Mouse (Mus musculus) CH12.LX (cell line): ENCODE measurements around the gene Iqcd. TPM values are rescaled to one million over a fixed set of nuclear protein-coding genes. Genes with fewer than 3 reads are reported as not detected.

Source experiments
- DNase-seq: peaks from one replicate; pipeline ENCODE4 v3.0.0-alpha.2; 2013; ENCODE audit errors: extremely low read depth
- H3K27ac ChIP-seq: 2 replicates; pipeline ENCODE4 v1.5.1; 2012; ENCODE audit warnings: low read depth, mild to moderate bottlenecking, control low read depth, moderate library complexity; ENCODE audit not compliant: insufficient read depth
- H3K27me3 ChIP-seq: replicated peaks from 2 replicates; pipeline ENCODE3; 2012; ENCODE audit warnings: inconsistent platforms
- H3K36me3 ChIP-seq, 2 experiments: replicated peaks in 1 of 2; 2 replicates each; pipeline versions ENCODE3 to v1.6.1; 2012; ENCODE audit warnings: inconsistent platforms in 1 of 2, low read length in 1 of 2, mild to moderate bottlenecking in 1 of 2, mixed read lengths in 1 of 2, moderate library complexity in 1 of 2; ENCODE audit not compliant: control insufficient read depth in 1 of 2, insufficient read depth in 1 of 2
- H3K4me1 ChIP-seq, 2 experiments: 2 replicates each; pipeline ENCODE4 v1.6.1; 2012; ENCODE audit warnings: inconsistent platforms in 1 of 2, moderate library complexity in 1 of 2; ENCODE audit not compliant: insufficient read depth in 2 of 2, control insufficient read depth in 1 of 2
- H3K4me2 ChIP-seq: 2 replicates; pipeline ENCODE4 v1.6.1; 2012; ENCODE audit warnings: low read depth, mild to moderate bottlenecking, control low read depth; ENCODE audit not compliant: poor library complexity, insufficient read depth, severe bottlenecking
- H3K4me3 ChIP-seq, 3 experiments: fragments of 150-350 bp in 1 of 3; sonication (generic) in 1 of 3; replicated peaks in 1 of 3; 2 replicates each; pipeline versions ENCODE3 to v1.5.1; 2011 to 2012; ENCODE audit warnings: low read depth in 2 of 3, low read length in 2 of 3, mild to moderate bottlenecking in 2 of 3, moderate library complexity in 2 of 3, control low read depth in 1 of 3, improper control_type of control experiment in 1 of 3, inconsistent platforms in 1 of 3, mixed read lengths in 1 of 3; ENCODE audit not compliant: poor library complexity in 1 of 3
- H3K79me2 ChIP-seq: replicated peaks from 2 replicates; pipeline ENCODE4 v1.6.1; 2012; ENCODE audit warnings: mild to moderate bottlenecking, moderate library complexity; ENCODE audit not compliant: control insufficient read depth, poor library complexity, insufficient read depth, severe bottlenecking; ENCODE audit errors: extremely low read depth
- H3K9ac ChIP-seq: 2 replicates; pipeline ENCODE4 v1.6.1; 2012; ENCODE audit warnings: low read depth, mild to moderate bottlenecking, control low read depth, moderate library complexity; ENCODE audit not compliant: insufficient read depth
- H3K9me3 ChIP-seq: replicated peaks from 2 replicates; pipeline ENCODE3; 2012; ENCODE audit warnings: low read length, inconsistent platforms, mixed read lengths
- CHD2 ChIP-seq: IDR thresholded peaks from 2 replicates; pipeline ENCODE4 v1.6.1; 2011; ENCODE audit warnings: low read length, improper control_type of control experiment
- E2F4 ChIP-seq: IDR thresholded peaks from 2 replicates; pipeline ENCODE4 v1.6.1; 2011; ENCODE audit warnings: low read depth, low read length, improper control_type of control experiment; ENCODE audit not compliant: insufficient replicate concordance
- ELF1 ChIP-seq: IDR thresholded peaks from 2 replicates; pipeline ENCODE4 v1.6.1; 2014; ENCODE audit warnings: low read depth, mild to moderate bottlenecking, inconsistent platforms, low read length, improper control_type of control experiment
- EP300 ChIP-seq: IDR thresholded peaks from 2 replicates; pipeline ENCODE4 v1.6.1; 2011; ENCODE audit warnings: low read length, improper control_type of control experiment
- ETS1 ChIP-seq: conservative IDR thresholded peaks from 2 replicates; pipeline ENCODE4 v1.6.1; 2012; ENCODE audit warnings: low read depth, mild to moderate bottlenecking, inconsistent platforms, low read length, improper control_type of control experiment, moderate library complexity
- MAZ ChIP-seq: IDR thresholded peaks from 2 replicates; pipeline ENCODE4 v1.6.1; 2012; ENCODE audit warnings: low read depth, mild to moderate bottlenecking, inconsistent platforms, low read length, improper control_type of control experiment, moderate library complexity
- MXI1 ChIP-seq: IDR thresholded peaks from 2 replicates; pipeline ENCODE4 v1.6.1; 2011; ENCODE audit warnings: mild to moderate bottlenecking, low read depth, low read length, improper control_type of control experiment
- MYC ChIP-seq: IDR thresholded peaks from 2 replicates; pipeline ENCODE4 v1.6.1; 2011; ENCODE audit warnings: low read depth, mild to moderate bottlenecking, improper control_type of control experiment, low read length
- NELFE ChIP-seq: IDR thresholded peaks from 2 replicates; pipeline ENCODE4 v1.6.1; 2011; ENCODE audit warnings: low read depth, low read length, improper control_type of control experiment
- NRF1 ChIP-seq: IDR thresholded peaks from 2 replicates; pipeline ENCODE4 v1.6.1; 2014; ENCODE audit warnings: low read depth, mild to moderate bottlenecking, inconsistent platforms, low read length, improper control_type of control experiment, moderate library complexity
- PAX5 ChIP-seq: IDR thresholded peaks from 2 replicates; pipeline ENCODE4 v1.6.1; 2012; ENCODE audit warnings: low read length, inconsistent platforms, mixed read lengths
- POLR2A ChIP-seq: IDR thresholded peaks from 2 replicates; pipeline ENCODE4 v1.6.1; 2011; ENCODE audit warnings: low read depth, mild to moderate bottlenecking, improper control_type of control experiment, low read length
- TBP ChIP-seq: conservative IDR thresholded peaks from 2 replicates; pipeline ENCODE4 v1.6.1; 2011; ENCODE audit warnings: low read depth, low read length, improper control_type of control experiment
- TCF12 ChIP-seq: IDR thresholded peaks from 2 replicates; pipeline ENCODE4 v1.6.1; 2014; ENCODE audit warnings: low read depth, mild to moderate bottlenecking, inconsistent platforms, low read length, improper control_type of control experiment
- UBTF ChIP-seq: IDR thresholded peaks from 2 replicates; pipeline ENCODE4 v1.6.1; 2012; ENCODE audit warnings: low read depth, mild to moderate bottlenecking, inconsistent platforms, low read length, improper control_type of control experiment, moderate library complexity
- ZMIZ1 ChIP-seq: IDR thresholded peaks from 2 replicates; pipeline ENCODE4 v1.6.1; 2012; ENCODE audit warnings: low read depth, mild to moderate bottlenecking, inconsistent platforms, low read length, improper control_type of control experiment
- ZNF384 ChIP-seq: IDR thresholded peaks from 2 replicates; pipeline ENCODE4 v1.6.1; 2012; ENCODE audit warnings: low read depth, low read length, improper control_type of control experiment, inconsistent platforms
- dilution Hi-C: fragments of 300-500 bp; cut with MboI; formaldehyde crosslinking; loops from 2 replicates; pipeline ENCODE4 v1.14.3; 2020; ENCODE audit warnings: low sequenced_read_pairs; ENCODE audit not compliant: extremely low pct_unique_long_range_greater_than_20kb, extremely low pct_ligation_motif_present
- in situ Hi-C: fragments of 300-500 bp; cut with MboI; formaldehyde crosslinking; loops from 3 replicates; pipeline ENCODE4 v1.14.3; 2019; ENCODE audit warnings: low sequenced_read_pairs, low pct_ligation_motif_present, low pct_unique_long_range_greater_than_20kb, mixed read lengths
- polyA plus RNA-seq: library from polyadenylated mRNA; unstranded; fragments of >175 nt; gene quantifications from 2 replicates; pipeline ENCODE4 v1.2.1, GENCODE M21; 2012; ENCODE audit warnings: low read depth; ENCODE audit not compliant: insufficient read length
- total RNA-seq, 2 experiments: library from RNA; depleted of rRNA; stranded (reverse); fragments of 300-350 nt in 1 of 2; fragments of >200 nt in 1 of 2; gene quantifications; 2 replicates each; pipeline ENCODE4 v1.2.3; 2012 to 2014

The Iqcd gene
- total RNA-seq (2012; rRNA removed) = 0.25 and 0.59 TPM in 2 replicates
- total RNA-seq (2014; rRNA removed) = not detected in 2 replicates
- 0.35 and 0.77 TPM in 2 replicates for polyA plus RNA-seq

DNA sequence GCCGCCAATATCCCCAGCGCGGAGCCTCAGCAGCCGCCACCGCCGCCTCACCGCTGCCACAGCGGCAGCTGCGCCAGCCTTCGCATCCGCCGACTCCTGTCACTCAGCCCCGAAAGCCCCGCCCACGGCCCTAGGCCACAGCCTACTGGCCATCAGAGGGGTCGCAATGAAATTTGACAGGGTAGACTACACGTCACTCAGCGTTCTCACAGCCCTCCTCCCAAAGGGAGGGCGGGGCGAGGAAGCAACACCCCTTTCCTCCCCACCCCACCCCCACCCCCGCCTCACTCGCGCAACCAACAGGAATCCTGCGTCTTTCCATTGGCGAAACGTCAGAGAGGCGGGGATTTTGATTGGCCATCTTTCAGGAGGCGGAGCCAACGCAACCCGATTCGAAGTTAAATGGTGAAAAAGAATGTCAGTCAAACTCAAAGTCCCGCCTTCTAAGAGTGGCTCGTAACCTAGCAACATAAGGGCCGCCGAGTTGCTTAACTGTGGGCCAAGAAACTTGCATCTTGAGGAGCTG lies at the start of gene Iqcd, which contains the start of gene Tpcn1:
TSS of gene Iqcd (plus strand) at position 448 of the 526 bp plus-strand sequence.
TSS of gene Tpcn1 (minus strand) at position 105 of the 526 bp plus-strand sequence.
- TF ChIP-seq NELFE (peak; percentile 64), MYC (no peak), MXI1 (0 out of 2 replicates have a peak, but pooled peaks have one; percentile 57), MAZ (peak; percentile 72), NRF1 (peak; percentile 66), TCF12 (0 out of 2 replicates have a peak, but pooled peaks have one; percentile 49), TBP (no peak), E2F4 (0 out of 2 replicates have a peak, but pooled peaks have one; percentile 33), POLR2A (peak; percentile 76), ELF1 (peak; percentile 73), ZNF384 (no peak), ETS1 (no peak), CHD2 (peak; percentile 95), ZMIZ1 (no peak), EP300 (no peak), PAX5 (no peak)
- Histone ChIP-seq H3K9ac (peak within 1 kb of the TSS; percentile 36), H3K4me3 (peak within 1 kb of the TSS; percentile 70 to 75 (median 71)), H3K4me1 (peaks cover 4 to 42% of the 10 kb centered on the region in 2 experiments), H3K27ac (no peak within 1 kb of the TSS), H3K9me3 (peaks cover 4% of the 10 kb centered on the region), H3K79me2 (no peaks in the 10 kb centered on the region), H3K36me3 (peaks cover 0 to 8% of the 10 kb centered on the region in 2 experiments), H3K27me3 (peaks cover 10% of the 10 kb centered on the region), H3K4me2 (peak within 1 kb of the TSS; percentile 89)
- in situ Hi-C loops (no loop called here), dilution Hi-C loops (no loop called here)
- DNase-seq = peak; percentile 99

DNA sequence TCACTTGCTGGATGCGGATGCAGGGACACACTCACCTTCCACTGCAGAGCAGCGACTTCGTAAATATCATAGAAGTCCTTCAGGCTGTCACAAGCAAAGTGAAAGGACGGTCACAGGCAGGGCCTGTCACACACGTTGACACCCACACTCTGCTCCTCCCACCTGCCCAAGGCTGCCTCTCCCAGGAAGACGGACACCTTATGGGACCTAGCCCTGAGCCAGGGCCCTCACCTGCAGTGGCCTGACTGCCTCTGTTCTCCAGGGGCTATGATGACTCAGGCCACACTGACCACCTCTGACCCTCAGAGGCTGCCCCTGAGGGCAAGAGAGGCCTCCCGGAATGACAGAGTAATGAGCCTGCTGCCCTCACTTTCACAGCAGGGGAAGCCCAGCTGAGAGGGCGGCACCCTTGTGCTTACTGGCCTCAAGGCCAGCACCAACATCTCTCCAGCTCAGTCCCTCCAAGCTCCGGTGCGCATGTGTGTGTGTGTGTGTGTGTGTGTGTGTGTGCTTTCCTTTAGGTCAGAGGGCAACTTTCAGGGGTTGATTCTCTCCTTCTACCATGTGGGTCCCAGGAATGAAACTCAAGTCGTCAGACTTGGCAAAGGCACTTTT lies 40.5 kb upstream of the Iqcd start:
- H3K9ac ChIP-seq = no peak overlapping the region

More for the DNA sequence above, 40.5 kb upstream of the Iqcd start:
- Histone ChIP-seq H3K4me2 (no peak overlapping the region), H3K36me3 (peaks cover 0 to 35% of the 10 kb centered on the region in 2 experiments), H3K4me1 (peaks cover 0 to 9% of the 10 kb centered on the region in 2 experiments; a peak in 2 of 4 replicates), H3K4me3 (no peak overlapping the region), H3K27me3 (no peaks in the 10 kb centered on the region), H3K27ac (no peak overlapping the region), H3K79me2 (no peaks in the 10 kb centered on the region), H3K9me3 (no peaks in the 10 kb centered on the region)
- no peak for DNase-seq
- no peak for TF ChIP-seq UBTF
- TF ChIP-seq NRF1 = peak; percentile 58; the same call in 1 of the 2 replicates
- in situ Hi-C loops = no loop called here
- dilution Hi-C loops = no loop called here
